18 mouse cellular contexts compared by ENCODE assay signal in genomic region chr11:84010411-84010810, GRCm38 (mm10). TPM values are rescaled to one million over a fixed set of nuclear protein-coding genes. Genes with fewer than 3 reads are reported as not detected.
A peak's percentile ranks its signal among the peaks of the same experiment; 100 is the strongest.
DNase-seq lines count a peak whose midpoint lies in the region; ATAC-seq and TF ChIP-seq lines count a peak whose summit lies in the region.
"Had no signal": no experiment of that assay in that cellular context is flagged by ENCODE, and none has a peak within 500 bp of the region (broad histone marks: within the 10 kb centered on the region; RNA-seq: fewer than 3 reads in every experiment).

No protein-coding gene starts in this region.

- no peak overlapping the region for H3K4me2 ChIP-seq in forebrain, embryonic 14.5 days (ENCODE audit: low read length)
- no peak overlapping the region for H3K4me2 ChIP-seq in forebrain, embryonic 12.5 days
- no peak overlapping the region for H3K4me2 ChIP-seq in midbrain, embryonic 16.5 days (ENCODE audit: low read length)
- H3K4me2 ChIP-seq in midbrain, embryonic 11.5 days: no peak overlapping the region
- H3K4me2 ChIP-seq: embryonic facial prominence, embryonic 12.5 days; heart, embryonic 13.5 days; intestine, embryonic 15.5 days had no signal

- H3K36me3 ChIP-seq in forebrain, embryonic 14.5 days (ENCODE audit: control insufficient read depth, insufficient read depth, low read length): peaks cover 46% of the 10 kb centered on the region
- peaks cover 40% of the 10 kb centered on the region for H3K36me3 ChIP-seq in forebrain, embryonic 12.5 days (replicated peaks)
- peaks cover 15% of the 10 kb centered on the region for H3K36me3 ChIP-seq in midbrain, embryonic 16.5 days (ENCODE audit: control insufficient read depth, insufficient read depth, low read length)
- H3K36me3 ChIP-seq in midbrain, embryonic 11.5 days (ENCODE audit: control insufficient read depth, insufficient read depth, low read length): peaks cover 7% of the 10 kb centered on the region; the same call in 1 of the 2 replicates

- H3K4me1 ChIP-seq in forebrain, embryonic 14.5 days (ENCODE audit: control insufficient read depth, insufficient read depth, low read length): peaks cover 26% of the 10 kb centered on the region
- H3K4me1 ChIP-seq in forebrain, embryonic 12.5 days: peaks cover 34% of the 10 kb centered on the region
- peaks cover 32% of the 10 kb centered on the region for H3K4me1 ChIP-seq in midbrain, embryonic 16.5 days (ENCODE audit: control insufficient read depth, insufficient read depth, low read length)
- peaks cover 21% of the 10 kb centered on the region for H3K4me1 ChIP-seq in midbrain, embryonic 11.5 days (ENCODE audit: control insufficient read depth, insufficient read depth, low read length)
- H3K4me1 ChIP-seq: heart, embryonic 13.5 days; intestine, embryonic 15.5 days had no signal

- no peak overlapping the region for H3K4me3 ChIP-seq in forebrain, embryonic 14.5 days (ENCODE audit: low read depth, low read length)
- H3K4me3 ChIP-seq in forebrain, embryonic 12.5 days (replicated peaks): no peak overlapping the region
- H3K4me3 ChIP-seq in layer of hippocampus, adult 2 months: no peak overlapping the region
- H3K4me3 ChIP-seq in midbrain, embryonic 16.5 days (ENCODE audit: low read depth, low read length): no peak overlapping the region
- no peak overlapping the region for H3K4me3 ChIP-seq in midbrain, embryonic 11.5 days (ENCODE audit: low read depth, low read length)
- H3K4me3 ChIP-seq: embryonic facial prominence, embryonic 12.5 days; heart, embryonic 13.5 days; hindbrain, embryonic 13.5 days; intestine, embryonic 15.5 days had no signal

- WGBS in forebrain, embryonic 14.5 days: 50% methylated on average over 9 of the region's 9 CpGs
- WGBS in forebrain, embryonic 12.5 days: 66% methylated on average over 9 of the region's 9 CpGs
- WGBS in midbrain, embryonic 16.5 days: 51% methylated on average over 9 of the region's 9 CpGs
- WGBS in midbrain, embryonic 11.5 days: 55% methylated on average over 9 of the region's 9 CpGs

- H3K27me3 ChIP-seq in forebrain, embryonic 14.5 days (replicated peaks; ENCODE audit: control insufficient read depth, insufficient read depth, low read length): no peaks in the 10 kb centered on the region
- no peaks in the 10 kb centered on the region for H3K27me3 ChIP-seq in forebrain, embryonic 12.5 days
- no peaks in the 10 kb centered on the region for H3K27me3 ChIP-seq in midbrain, embryonic 16.5 days (ENCODE audit: control insufficient read depth, insufficient read depth, low read depth, low read length)
- H3K27me3 ChIP-seq in midbrain, embryonic 11.5 days (ENCODE audit: control insufficient read depth, insufficient read depth, low read length): no peaks in the 10 kb centered on the region
- H3K27me3 ChIP-seq: CH12.LX; embryonic facial prominence, embryonic 12.5 days; heart, embryonic 13.5 days; hindbrain, embryonic 13.5 days; intestine, embryonic 15.5 days; Patski had no signal

- peak; percentile 54 for DNase-seq in forebrain, embryonic 14.5 days (ENCODE audit: low spot score)
- no peak for DNase-seq in layer of hippocampus, adult 2 months (ENCODE audit: low spot score in 2 of 2)
- DNase-seq in layer of hippocampus, postnatal 14 days (ENCODE audit: low spot score in 2 of 2): no peak
- no peak for DNase-seq in midbrain, embryonic 11.5 days (ENCODE audit: low spot score, missing footprints)
- DNase-seq: adrenal gland, postnatal 14 days; cerebellum, adult 8-10 months; gastrocnemius, postnatal 36 days; heart, adult 11 months; heart, postnatal 36 days had no signal

- H3K27ac ChIP-seq in forebrain, embryonic 14.5 days (ENCODE audit: low read depth, low read length): peak overlapping the region; percentile 75
- no peak overlapping the region for H3K27ac ChIP-seq in forebrain, embryonic 12.5 days
- H3K27ac ChIP-seq in layer of hippocampus, adult 2 months: peak overlapping the region; percentile 73
- H3K27ac ChIP-seq in midbrain, embryonic 16.5 days (ENCODE audit: low read length): peak overlapping the region; percentile 28; the same call in 1 of the 2 replicates
- H3K27ac ChIP-seq in midbrain, embryonic 11.5 days (ENCODE audit: low read depth, low read length): no peak overlapping the region
- H3K27ac ChIP-seq: embryonic facial prominence, embryonic 12.5 days; heart, embryonic 13.5 days; intestine, embryonic 15.5 days had no signal

- ATAC-seq in forebrain, embryonic 14.5 days: no peak
- no peak for ATAC-seq in forebrain, embryonic 12.5 days (ENCODE audit: low FRiP score)
- no peak for ATAC-seq in midbrain, embryonic 16.5 days
- no peak for ATAC-seq in midbrain, embryonic 11.5 days (ENCODE audit: low FRiP score)
- ATAC-seq: activated CD4-positive, CD25-positive, alpha-beta regulatory T cell, adult 4 months; intestine, embryonic 15.5 days; Patski had no signal

- H3K9me3 ChIP-seq in forebrain, embryonic 14.5 days (replicated peaks; ENCODE audit: control insufficient read depth, low read length): no peaks in the 10 kb centered on the region
- H3K9me3 ChIP-seq in forebrain, embryonic 12.5 days: no peaks in the 10 kb centered on the region
- no peaks in the 10 kb centered on the region for H3K9me3 ChIP-seq in midbrain, embryonic 16.5 days (replicated peaks; ENCODE audit: control insufficient read depth, low read length, poor library complexity, severe bottlenecking)
- no peaks in the 10 kb centered on the region for H3K9me3 ChIP-seq in midbrain, embryonic 11.5 days (ENCODE audit: control insufficient read depth, low read length)
- H3K9me3 ChIP-seq: embryonic facial prominence, embryonic 12.5 days; heart, embryonic 13.5 days; hindbrain, embryonic 13.5 days; intestine, embryonic 15.5 days had no signal

- no peak for TF ChIP-seq CTCF in layer of hippocampus, adult 2 months (conservative IDR thresholded peaks at IDR 0.05)

- H3K9ac ChIP-seq in forebrain, embryonic 14.5 days (ENCODE audit: low read length): 0 out of 2 replicates have a peak overlapping the region, but pooled peaks have one; percentile 10
- H3K9ac ChIP-seq in forebrain, embryonic 12.5 days: no peak overlapping the region
- no peak overlapping the region for H3K9ac ChIP-seq in midbrain, embryonic 16.5 days (ENCODE audit: low read depth, low read length)
- H3K9ac ChIP-seq in midbrain, embryonic 11.5 days (ENCODE audit: low read length): no peak overlapping the region
- H3K9ac ChIP-seq: embryonic facial prominence, embryonic 12.5 days; heart, embryonic 13.5 days; hindbrain, embryonic 13.5 days; intestine, embryonic 15.5 days had no signal

RNA-seq across cellular contexts. Expression of gene Synrg, which starts 46.2 kb away (rescaled TPM):
- 24.3 and 28.7 TPM in 2 replicates for polyA plus RNA-seq in forebrain, embryonic 14.5 days (2014; fragmentation: Nextera tagmentation; extraction: Ambion mirVana)
- polyA plus RNA-seq in forebrain, embryonic 12.5 days (2016; fragmentation: Nextera tagmentation; extraction: Ambion mirVana): 30.6 and 31.5 TPM in 2 replicates
- 10 to 100 TPM; 68.2 to 72.1 TPM for total RNA-seq in layer of hippocampus, adult 2 months (2021)
- 10 to 100 TPM; 57.3 to 59.0 TPM for total RNA-seq in layer of hippocampus, postnatal 14 days (2021)
- 26.4 and 31.4 TPM in 2 replicates for polyA plus RNA-seq in midbrain, embryonic 16.5 days (2015; fragmentation: Nextera tagmentation; extraction: Ambion mirVana)
- polyA plus RNA-seq in midbrain, embryonic 11.5 days (2014; fragmentation: Nextera tagmentation; extraction: Ambion mirVana): 18.8 and 20.0 TPM in 2 replicates

RNA-seq across cellular contexts. Expression of gene Dusp14, which starts 58.6 kb away (rescaled TPM):
- 33.3 and 45.7 TPM in 2 replicates for polyA plus RNA-seq in forebrain, embryonic 14.5 days (2014; fragmentation: Nextera tagmentation; extraction: Ambion mirVana)
- polyA plus RNA-seq in forebrain, embryonic 12.5 days (2016; fragmentation: Nextera tagmentation; extraction: Ambion mirVana): 19.9 and 20.6 TPM in 2 replicates
- total RNA-seq in layer of hippocampus, adult 2 months (2021): 10 to 100 TPM; 30.9 to 36.3 TPM
- total RNA-seq in layer of hippocampus, postnatal 14 days (2021): 10 to 100 TPM; 22.5 to 22.9 TPM
- 11.0 and 11.8 TPM in 2 replicates for polyA plus RNA-seq in midbrain, embryonic 16.5 days (2015; fragmentation: Nextera tagmentation; extraction: Ambion mirVana)
- 7.2 and 8.8 TPM in 2 replicates for polyA plus RNA-seq in midbrain, embryonic 11.5 days (2014; fragmentation: Nextera tagmentation; extraction: Ambion mirVana)

Comparison
In these comparisons a context has a peak if more than half of its experiments do, and no peak if none do; other contexts are left out.
1. H3K27ac ChIP-seq: peak in forebrain, embryonic 14.5 days (single experiment), layer of hippocampus, adult 2 months (single experiment) and midbrain, embryonic 16.5 days (single experiment); none in forebrain, embryonic 12.5 days (single experiment) and midbrain, embryonic 11.5 days (single experiment).